Mouse (Mus musculus) retina, embryonic 14.5 days (tissue): ENCODE data around the gene 4930404N11Rik.
A peak's percentile ranks its signal among the peaks of the same experiment; 100 is the strongest.

Experiments used
- DNase-seq: peaks from one replicate; pipeline ENCODE4 v3.0.0-alpha.2; 2015; ENCODE audit warnings: low spot score

Gene 4930404N11Rik

GRCm38 (mm10) chr10:81365672-81366476 lies at the start of gene 4930404N11Rik:
Gene 4930404N11Rik (minus strand): TSS chr10:81365816.
- peak; percentile 66 for DNase-seq

DNA sequence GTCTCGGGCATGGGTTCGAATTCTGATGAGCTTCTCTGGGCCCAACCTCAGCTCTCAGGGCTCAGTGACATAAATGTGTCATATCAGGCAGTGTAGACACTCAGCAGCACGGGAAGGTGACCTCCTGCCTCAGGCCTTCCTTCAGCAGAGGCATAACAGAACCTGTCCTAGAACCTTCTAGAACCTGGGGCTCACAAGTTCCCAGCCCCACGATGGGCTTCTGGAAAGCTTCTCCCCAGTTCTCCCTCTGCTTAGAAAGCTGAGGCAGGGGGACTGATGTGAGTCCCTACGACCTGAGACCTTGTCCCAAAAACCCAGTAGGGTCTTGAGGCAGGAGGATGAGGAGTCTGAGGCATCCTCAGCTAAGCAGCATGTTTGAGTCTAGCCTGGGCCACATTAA lies 49.5 kb upstream of the 4930404N11Rik start:
- no peak for DNase-seq

DNA sequence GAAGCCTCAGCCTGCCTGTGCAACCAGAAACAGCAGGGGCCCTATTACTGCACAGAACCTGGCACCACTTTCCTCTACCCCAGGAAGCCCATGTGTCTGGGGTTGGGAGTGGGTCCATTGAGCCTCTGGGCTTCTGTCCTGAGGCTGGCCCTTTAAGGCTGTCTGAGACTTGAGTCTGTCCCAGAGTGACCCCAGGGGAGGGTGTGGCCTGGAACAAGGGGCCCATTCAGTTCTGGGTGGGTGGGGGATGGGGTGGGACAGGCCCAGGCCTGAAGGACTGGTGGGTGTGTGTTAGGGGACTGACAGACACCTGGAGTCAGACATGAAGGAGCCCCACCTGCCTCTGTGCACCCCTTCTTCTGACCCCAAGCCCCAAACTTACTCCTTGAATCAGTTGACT lies 49.1 kb upstream of the 4930404N11Rik start:
- no peak for DNase-seq

DNA sequence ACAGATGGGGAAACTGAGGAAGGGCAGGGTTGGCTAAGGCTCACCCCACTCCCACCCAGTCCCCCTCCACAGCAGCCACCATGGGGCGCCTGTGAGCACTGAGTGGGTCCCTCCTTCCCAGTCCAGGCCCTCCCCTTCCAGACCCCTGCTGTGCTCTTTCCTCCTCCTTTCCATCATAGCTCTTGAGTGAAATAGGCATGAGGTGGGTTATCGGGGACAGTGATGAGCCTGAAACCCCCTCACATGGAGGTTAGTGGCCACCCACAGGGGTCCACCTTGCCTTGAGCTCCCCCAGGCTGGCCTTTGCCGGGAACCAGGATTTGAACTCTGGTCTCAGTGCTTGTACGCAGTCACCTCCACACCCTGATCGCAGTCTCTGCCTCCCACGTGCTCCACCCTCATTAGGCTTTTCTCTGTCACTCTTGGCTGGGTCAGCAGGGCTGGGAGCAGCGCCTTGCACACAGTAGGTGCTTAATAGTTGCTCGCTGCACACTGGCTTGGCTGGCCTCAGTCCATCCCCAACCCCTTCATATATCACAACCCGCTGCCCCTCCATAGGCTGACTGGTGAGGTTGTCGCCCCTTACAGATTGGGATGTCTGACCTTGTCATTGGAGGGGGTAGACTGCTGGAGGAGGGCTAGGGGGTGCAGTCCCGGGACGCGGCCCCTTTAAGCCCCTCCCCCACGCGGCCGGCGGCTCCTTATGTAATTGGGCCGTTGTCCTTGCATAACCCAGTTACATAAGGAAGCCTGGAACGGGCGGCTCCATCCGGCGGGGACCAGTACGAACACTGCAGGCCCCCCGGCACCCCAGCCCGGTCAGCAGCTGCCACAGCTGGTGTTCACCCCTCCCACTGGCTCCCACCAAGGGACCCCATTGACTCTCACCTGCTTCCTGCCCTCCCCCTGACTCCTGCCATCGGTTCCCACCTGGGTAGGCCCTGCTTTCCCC lies 48.0 kb upstream of the 4930404N11Rik start:
- peak; percentile 77 for DNase-seq

DNA sequence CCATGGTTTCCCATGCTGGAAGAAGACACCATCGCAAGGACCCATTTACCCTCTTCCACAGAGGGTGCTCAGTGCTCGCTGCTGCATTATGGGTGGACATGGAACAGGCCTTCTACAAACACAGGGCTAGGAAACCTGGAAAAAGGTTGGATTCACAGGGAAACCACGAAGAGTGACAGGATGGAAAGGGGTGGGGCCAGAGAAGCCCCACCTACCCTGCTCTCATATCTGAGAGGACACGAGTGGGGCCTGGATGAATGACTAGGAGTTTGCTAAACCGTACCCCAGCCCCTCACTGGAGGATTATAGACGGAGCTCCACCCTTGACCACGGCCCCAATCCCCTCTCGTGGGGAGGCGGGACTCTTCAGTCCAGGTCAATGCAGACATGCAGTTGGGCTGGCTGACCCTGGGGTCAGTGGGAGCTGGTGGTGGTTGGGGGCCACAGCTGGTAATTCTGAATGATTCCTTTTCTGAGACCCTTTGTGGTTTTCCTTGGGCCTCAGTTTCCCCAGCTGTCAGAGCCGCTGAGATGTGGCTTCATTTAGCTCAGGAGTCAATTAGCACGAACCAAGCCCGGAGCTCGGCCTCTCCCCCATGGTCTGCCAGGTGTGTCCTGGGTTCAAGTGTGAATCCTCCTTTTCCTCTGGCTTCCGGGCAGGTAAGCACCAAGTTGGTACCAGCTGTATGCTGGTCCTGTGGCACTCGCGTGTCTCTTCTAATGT lies 47.1 kb upstream of the 4930404N11Rik start:
- DNase-seq = no peak

GRCm38 (mm10) chr10:81411471-81412400 lies 46.1 kb upstream of the 4930404N11Rik start:
- no peak for DNase-seq

DNA sequence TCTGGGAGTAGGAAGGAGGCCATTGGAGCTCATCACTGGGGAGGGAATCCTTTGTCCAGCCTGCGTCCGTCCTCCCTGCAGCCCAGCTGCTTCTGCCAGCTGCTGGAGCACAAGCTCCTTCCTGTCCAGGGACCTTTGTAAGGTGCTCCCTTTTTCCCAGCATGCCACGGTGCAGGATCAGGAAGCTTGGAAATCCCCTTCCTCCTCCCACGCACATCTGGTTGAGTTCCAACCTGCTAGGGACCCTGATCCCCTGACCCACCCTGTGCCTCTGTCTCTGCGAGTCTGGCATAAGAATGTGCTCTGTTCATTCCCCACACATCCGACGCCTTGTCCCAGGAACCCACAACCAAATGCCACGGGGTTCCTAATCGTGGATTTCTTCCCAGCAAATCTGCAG lies 45.4 kb upstream of the 4930404N11Rik start:
- DNase-seq = no peak

DNA sequence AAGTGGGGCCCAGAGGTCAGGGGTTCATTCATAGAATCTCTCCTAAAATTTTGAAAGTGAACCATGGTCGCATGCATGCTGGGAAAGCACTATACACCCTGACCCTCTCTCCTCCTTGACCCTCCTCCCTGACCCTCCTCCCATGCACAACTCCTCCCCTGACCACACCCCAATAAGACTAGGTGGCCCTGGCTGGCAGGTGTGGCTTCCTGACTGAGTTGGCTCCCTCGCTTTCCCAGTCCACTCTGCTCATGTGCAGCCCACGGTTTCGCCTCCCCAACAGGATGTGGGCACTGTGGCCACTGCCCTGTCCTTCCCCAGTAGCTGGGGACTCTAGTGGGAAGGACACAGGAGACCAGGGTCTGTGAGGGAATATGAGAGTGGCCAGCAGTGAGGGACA lies 44.7 kb upstream of the 4930404N11Rik start:
- DNase-seq = no peak

DNA sequence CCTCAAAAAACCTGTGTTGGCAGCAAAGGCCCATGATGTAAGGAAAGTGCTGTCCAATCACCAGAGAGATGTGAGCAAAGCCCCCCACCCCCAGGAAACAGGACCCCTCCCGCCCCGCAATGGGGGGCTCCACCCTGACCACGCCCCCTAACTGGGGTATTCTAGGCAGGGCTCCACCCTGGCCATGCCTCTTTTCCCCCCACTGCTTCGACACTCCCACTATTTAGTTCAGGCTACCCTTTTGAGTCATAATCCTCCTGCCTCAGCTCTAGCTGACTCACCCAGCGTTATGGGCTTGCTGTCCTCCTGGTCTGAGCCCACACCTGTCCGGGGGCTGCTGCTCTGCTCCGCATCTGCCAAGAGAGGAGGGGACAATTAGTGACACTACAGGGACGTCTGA lies 43.7 kb upstream of the 4930404N11Rik start:
- no peak for DNase-seq

DNA sequence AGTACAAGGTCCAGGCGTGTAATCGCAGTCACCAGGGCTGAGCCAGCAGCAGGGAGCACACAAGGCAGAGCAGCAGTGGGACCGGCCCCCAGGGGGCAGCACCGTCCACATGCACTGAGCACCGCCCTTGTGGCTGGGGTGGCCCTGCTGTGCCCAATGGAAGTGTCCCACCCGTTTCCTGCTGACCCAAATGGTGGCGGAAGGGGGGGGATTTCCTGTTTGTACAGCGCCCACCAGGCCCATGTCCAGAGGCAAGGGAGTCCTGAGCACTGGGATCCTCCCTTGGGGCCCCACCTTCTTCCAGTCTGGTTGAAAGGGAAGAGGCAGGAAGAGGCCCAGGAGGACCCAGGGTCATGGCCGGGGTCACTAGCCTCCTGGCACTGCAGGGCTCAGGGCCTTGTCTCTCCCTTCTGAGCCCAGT lies 43.3 kb upstream of the 4930404N11Rik start:
- peak; percentile 80 for DNase-seq

GRCm38 (mm10) chr10:81408424-81408729 lies 42.8 kb upstream of the 4930404N11Rik start:
- DNase-seq = no peak

- DNase-seq = peak; percentile 49
These were observed 42.2 kb upstream of the 4930404N11Rik start for GRCm38 (mm10) chr10:81407539-81408423.

- DNase-seq = peak; percentile 39
These were observed 41.2 kb upstream of the 4930404N11Rik start for GRCm38 (mm10) chr10:81406504-81407440.

DNA sequence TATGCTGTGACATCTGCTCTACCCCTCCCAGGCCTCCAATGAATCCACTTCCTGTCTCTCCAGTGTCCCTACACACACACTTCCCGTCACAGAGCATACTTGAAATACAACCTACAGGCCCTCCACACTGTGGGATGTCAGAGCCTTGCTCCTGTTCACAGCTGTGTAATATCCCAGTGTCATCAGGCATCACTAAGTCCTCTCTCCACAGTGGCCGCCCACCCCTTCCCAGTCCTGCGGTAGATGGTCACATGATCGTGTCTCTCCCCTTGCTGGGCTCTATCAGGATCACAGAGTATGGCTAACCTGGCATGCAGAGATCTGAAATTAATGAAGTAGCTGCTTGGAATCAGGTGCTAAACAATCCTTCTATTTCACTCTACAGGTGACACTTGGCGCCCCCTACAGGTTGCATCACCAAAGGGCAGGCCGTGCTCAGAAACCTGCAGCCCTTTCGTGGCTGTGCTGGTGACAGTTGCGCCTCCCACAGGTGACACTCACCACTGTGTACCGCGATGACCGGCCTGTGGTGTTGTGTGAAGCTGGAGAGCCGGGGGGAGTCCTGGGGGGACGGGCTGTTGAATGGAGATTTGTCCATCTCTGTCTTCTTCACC lies 40.1 kb upstream of the 4930404N11Rik start:
- peak; percentile 71 for DNase-seq

DNA sequence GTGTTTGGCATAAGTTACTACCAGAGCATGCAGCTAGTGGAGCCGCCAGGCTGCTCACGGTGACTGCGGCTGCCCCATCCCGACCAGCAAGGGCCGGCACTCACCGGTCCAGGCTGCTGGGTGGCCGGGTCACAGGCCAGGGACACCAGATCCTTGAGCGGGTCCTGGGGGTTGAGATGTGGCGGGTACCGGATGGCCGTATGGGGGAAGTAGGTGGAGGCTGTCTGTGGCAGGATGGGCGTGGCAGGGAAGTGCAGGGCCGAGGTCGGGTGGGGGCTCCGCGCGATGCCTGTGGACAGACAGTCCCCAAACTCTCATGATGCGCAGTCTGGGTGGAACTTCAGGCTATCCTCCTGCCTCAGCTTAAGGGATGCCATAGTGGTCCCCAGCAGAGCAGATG lies 39.1 kb upstream of the 4930404N11Rik start:
- no peak for DNase-seq

GRCm38 (mm10) chr10:81404082-81404481 lies 38.5 kb upstream of the 4930404N11Rik start:
- no peak for DNase-seq

GRCm38 (mm10) chr10:81403511-81403910 lies 37.9 kb upstream of the 4930404N11Rik start:
- peak; percentile 70 for DNase-seq

- DNase-seq = no peak
These were observed 36.7 kb upstream of the 4930404N11Rik start for GRCm38 (mm10) chr10:81402227-81402765.
